Mouse (Mus musculus) olfactory bulb, adult 2 months (tissue): ENCODE results near the gene Nop14.

Source experiments
- CTCF ChIP-seq: fragments of 200-500 bp; IDR thresholded peaks from 2 replicates; pipeline ENCODE4 v1.5.1; 2012; ENCODE audit warnings: low read depth, mild to moderate bottlenecking, low read length, moderate library complexity; ENCODE audit not compliant: insufficient read depth
- POLR2A ChIP-seq: fragments of 200-500 bp; IDR thresholded peaks from 2 replicates; pipeline ENCODE4 v1.6.1; 2012; ENCODE audit warnings: mild to moderate bottlenecking, low read depth, low read length, moderate library complexity; ENCODE audit not compliant: insufficient read depth

DNA sequence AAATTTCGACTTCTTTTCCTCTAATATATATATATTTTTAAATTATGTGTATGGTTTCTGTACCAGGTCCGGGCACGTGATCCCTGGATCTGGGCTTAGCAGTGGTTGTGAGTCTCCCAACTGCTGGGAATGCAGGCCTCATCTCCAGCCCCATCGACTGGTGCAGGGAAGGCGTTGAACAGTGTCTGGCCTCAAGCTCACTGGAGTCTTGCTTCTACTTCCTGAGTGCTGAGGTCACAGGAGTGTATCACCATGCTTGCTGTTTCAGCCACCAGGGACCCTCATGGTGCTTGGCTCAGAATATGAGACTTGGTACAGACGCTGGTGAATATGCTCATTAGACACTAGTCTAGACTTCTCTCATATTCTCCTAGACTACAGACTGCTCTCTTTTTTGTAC lies 67.3 kb downstream of the Nop14 start:
- TF ChIP-seq POLR2A: no peak
- no peak for TF ChIP-seq CTCF
